Mouse (Mus musculus) erythroblast, embryonic 14.5 days (primary cell): ENCODE results near the gene Tmem181a. TPM values are rescaled to one million over a fixed set of nuclear protein-coding genes. Genes with fewer than 3 reads are reported as not detected.
"Not testable (repeated sequence)": the region's sequence is repeated elsewhere in the genome, so short reads cannot be mapped to it uniquely, and the experiment has no call there.

Experiments
- H3K27me3 ChIP-seq: 2 replicates; pipeline ENCODE4 v1.6.1; 2012; ENCODE audit warnings: inconsistent platforms; ENCODE audit not compliant: control insufficient read depth
- H3K36me3 ChIP-seq: 2 replicates; pipeline ENCODE4 v1.6.1; 2012; ENCODE audit warnings: mild to moderate bottlenecking, inconsistent platforms; ENCODE audit not compliant: control insufficient read depth
- H3K4me1 ChIP-seq: 2 replicates; pipeline ENCODE4 v1.6.1; 2012; ENCODE audit warnings: inconsistent platforms; ENCODE audit not compliant: control insufficient read depth
- H3K4me3 ChIP-seq: replicated peaks from 2 replicates; pipeline ENCODE3; 2012; ENCODE audit warnings: moderate library complexity, mild to moderate bottlenecking, inconsistent platforms
- H3K9me3 ChIP-seq: 2 replicates; pipeline ENCODE4 v1.6.1; 2012; ENCODE audit warnings: low read length, inconsistent platforms, mixed read lengths; ENCODE audit not compliant: control insufficient read depth
- GATA1 ChIP-seq: IDR thresholded peaks from 2 replicates; pipeline ENCODE4 v1.6.1; 2012; ENCODE audit warnings: low read length, inconsistent platforms, mixed read lengths
- TAL1 ChIP-seq: IDR thresholded peaks from 3 replicates; pipeline ENCODE4 v1.6.1; 2012; ENCODE audit warnings: low read length, inconsistent platforms, mixed read lengths
- polyA plus RNA-seq: library from polyadenylated mRNA; stranded (reverse); fragments of >175 nt; gene quantifications from 2 replicates; pipeline ENCODE4 v1.2.3, GENCODE M21; 2012

Tmem181a gene
- polyA plus RNA-seq = 0.01 TPM in 1 of 2 replicates, not detected in the other

- H3K4me3 ChIP-seq, H3K4me1 ChIP-seq, H3K36me3 ChIP-seq, H3K9me3 ChIP-seq, H3K27me3 ChIP-seq: not testable (repeated sequence)
These were observed at the start of gene Tmem181a for GRCm38 (mm10) chr17:6256400-6257069. Tmem181a (plus strand) TSS chr17:6256860.

- H3K4me1 ChIP-seq = no peaks in the 10 kb centered on the region
These were observed 44.9 kb upstream of the Tmem181a start for GRCm38 (mm10) chr17:6211721-6212120.

GRCm38 (mm10) chr17:6215640-6216039 is 41.0 kb upstream of the Tmem181a start:
- TF ChIP-seq TAL1 (no peak), GATA1 (no peak)
- Histone ChIP-seq H3K36me3 (no peaks in the 10 kb centered on the region; the same call in 1 of the 2 replicates), H3K27me3 (no peaks in the 10 kb centered on the region), H3K4me3 (no peak overlapping the region), H3K4me1 (no peaks in the 10 kb centered on the region), H3K9me3 (no peaks in the 10 kb centered on the region)

More at GRCm38 (mm10) chr17:6211721-6212120, 44.9 kb upstream of the Tmem181a start:
- no peak overlapping the region for H3K4me3 ChIP-seq
- H3K27me3 ChIP-seq = no peaks in the 10 kb centered on the region
- H3K36me3 ChIP-seq = no peaks in the 10 kb centered on the region; the same call in 1 of the 2 replicates
- TF ChIP-seq TAL1 = no peak
- H3K9me3 ChIP-seq = no peaks in the 10 kb centered on the region; the same call in 1 of the 2 replicates

- TF ChIP-seq TAL1 (no peak), GATA1 (no peak)
- Histone ChIP-seq H3K36me3 (no peaks in the 10 kb centered on the region; the same call in 1 of the 2 replicates), H3K27me3 (no peaks in the 10 kb centered on the region), H3K9me3 (no peaks in the 10 kb centered on the region), H3K4me3 (no peak overlapping the region), H3K4me1 (no peaks in the 10 kb centered on the region)
These were observed 40.1 kb upstream of the Tmem181a start for GRCm38 (mm10) chr17:6216514-6216913.

GRCm38 (mm10) chr17:6232633-6233032 is 24.0 kb upstream of the Tmem181a start:
- H3K4me1 ChIP-seq, H3K4me3 ChIP-seq, H3K36me3 ChIP-seq, H3K9me3 ChIP-seq, H3K27me3 ChIP-seq: not testable (repeated sequence)

- H3K9me3 ChIP-seq, H3K36me3 ChIP-seq, H3K4me3 ChIP-seq: not testable (repeated sequence)
These were observed 5.4 kb upstream of the Tmem181a start for GRCm38 (mm10) chr17:6251298-6251697.

GRCm38 (mm10) chr17:6257070-6257456 is 403 bp downstream of the Tmem181a start:
- H3K9me3 ChIP-seq, H3K36me3 ChIP-seq, H3K4me1 ChIP-seq, H3K4me3 ChIP-seq, H3K27me3 ChIP-seq: not testable (repeated sequence)

More at GRCm38 (mm10) chr17:6251298-6251697, 5.4 kb upstream of the Tmem181a start:
- not testable (repeated sequence) for H3K4me1 ChIP-seq, H3K27me3 ChIP-seq

- not testable (repeated sequence) for H3K4me3 ChIP-seq, H3K27me3 ChIP-seq, H3K36me3 ChIP-seq, H3K4me1 ChIP-seq, H3K9me3 ChIP-seq
These were observed 13.5 kb downstream of the Tmem181a start for GRCm38 (mm10) chr17:6269876-6270831.

- not testable (repeated sequence) for H3K4me1 ChIP-seq, H3K27me3 ChIP-seq, H3K9me3 ChIP-seq, H3K36me3 ChIP-seq, H3K4me3 ChIP-seq
These were observed 14.2 kb downstream of the Tmem181a start for GRCm38 (mm10) chr17:6270840-6271239.

- not testable (repeated sequence) for H3K27me3 ChIP-seq, H3K4me3 ChIP-seq, H3K9me3 ChIP-seq, H3K36me3 ChIP-seq, H3K4me1 ChIP-seq
These were observed 15.3 kb downstream of the Tmem181a start for GRCm38 (mm10) chr17:6271970-6272369.

GRCm38 (mm10) chr17:6274693-6275092 is 18.0 kb downstream of the Tmem181a start:
- H3K36me3 ChIP-seq, H3K4me1 ChIP-seq, H3K4me3 ChIP-seq, H3K9me3 ChIP-seq, H3K27me3 ChIP-seq: not testable (repeated sequence)

GRCm38 (mm10) chr17:6279205-6279604 is 22.5 kb downstream of the Tmem181a start:
- H3K4me3 ChIP-seq, H3K4me1 ChIP-seq, H3K36me3 ChIP-seq: not testable (repeated sequence)

GRCm38 (mm10) chr17:6279772-6280171 is 23.1 kb downstream of the Tmem181a start:
- H3K36me3 ChIP-seq, H3K4me3 ChIP-seq, H3K9me3 ChIP-seq, H3K4me1 ChIP-seq, H3K27me3 ChIP-seq: not testable (repeated sequence)

More at GRCm38 (mm10) chr17:6279205-6279604, 22.5 kb downstream of the Tmem181a start:
- H3K27me3 ChIP-seq, H3K9me3 ChIP-seq: not testable (repeated sequence)
